Mouse (Mus musculus): ENCODE data around the gene Auts2. TPM values are rescaled to one million over a fixed set of nuclear protein-coding genes. Genes with fewer than 3 reads are reported as not detected.

Gene Auts2
- polyA plus RNA-seq, 1 experiment = 39.0 TPM

DNA sequence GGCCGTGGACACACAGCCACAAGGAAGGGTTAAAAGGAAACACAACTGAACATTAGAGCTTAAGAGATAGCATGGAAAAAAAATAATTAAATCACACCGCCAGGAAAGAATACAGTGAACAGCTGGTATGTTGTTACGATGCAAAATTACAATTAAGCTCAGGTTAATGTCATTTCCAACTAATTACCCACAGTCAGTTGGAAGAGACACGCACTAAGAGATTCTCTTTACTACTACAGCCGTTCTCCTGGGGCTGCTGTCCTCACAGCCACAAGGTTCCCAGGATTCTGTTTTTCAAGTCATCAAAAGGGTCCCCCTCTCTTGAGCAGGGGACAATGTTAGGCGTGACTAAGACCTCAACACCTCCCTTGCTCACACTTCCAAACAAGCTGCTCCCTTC lies 25.3 kb downstream of the Auts2 start:
- Histone ChIP-seq H3K27me3 (ENCODE audit: control insufficient read depth, insufficient read depth, low read length) (no peaks in the 10 kb centered on the region), H3K27ac (ENCODE audit: insufficient read depth, low read length) (no peak overlapping the region), H3K4me1 (ENCODE audit: control insufficient read depth, insufficient read depth, low read length) (peaks cover 11% of the 10 kb centered on the region), H3K4me3 (replicated peaks; ENCODE audit: insufficient read depth, low read depth, low read length) (no peak overlapping the region)
- DNase-seq = no peak
- 68% methylated on average over 6 of the region's 6 CpGs for WGBS
- no peak for TF ChIP-seq CTCF (IDR thresholded peaks at IDR 0.05; ENCODE audit: borderline replicate concordance, insufficient read depth, low read depth, low read length)
- no peak for TF ChIP-seq POLR2A (IDR thresholded peaks at IDR 0.05; ENCODE audit: borderline replicate concordance, insufficient read depth, low read length)

DNA sequence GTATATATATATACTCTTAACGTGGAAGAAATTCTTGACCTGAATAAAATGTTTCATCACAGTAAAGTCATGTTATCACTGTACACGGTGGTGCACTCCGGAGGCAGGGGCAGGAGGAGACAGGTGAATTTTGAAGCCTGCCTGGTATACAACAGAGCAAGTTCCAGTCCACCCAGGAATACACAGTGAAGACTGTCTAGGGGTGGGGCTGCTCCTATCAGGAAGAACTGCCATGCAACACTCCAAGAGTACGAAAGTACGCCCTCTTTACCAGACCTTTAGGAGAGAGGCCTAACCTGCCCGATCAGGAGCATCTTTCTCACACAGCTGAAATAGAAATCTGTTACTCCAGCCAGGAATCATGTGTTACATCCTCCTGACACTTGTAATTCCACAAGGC lies 28.6 kb downstream of the Auts2 start:
- peaks cover 6% of the 10 kb centered on the region for H3K4me1 ChIP-seq (ENCODE audit: control insufficient read depth, insufficient read depth, low read length)
- no peak overlapping the region for H3K4me3 ChIP-seq (replicated peaks; ENCODE audit: insufficient read depth, low read depth, low read length)
- 90% methylated on average over 6 of the region's 6 CpGs for WGBS
- H3K27ac ChIP-seq (ENCODE audit: insufficient read depth, low read length) = no peak overlapping the region
- no peak for TF ChIP-seq POLR2A (IDR thresholded peaks at IDR 0.05; ENCODE audit: borderline replicate concordance, insufficient read depth, low read length)
- TF ChIP-seq CTCF (IDR thresholded peaks at IDR 0.05; ENCODE audit: borderline replicate concordance, insufficient read depth, low read depth, low read length) = no peak
- H3K27me3 ChIP-seq (ENCODE audit: control insufficient read depth, insufficient read depth, low read length) = no peaks in the 10 kb centered on the region
- no peak for DNase-seq

DNA sequence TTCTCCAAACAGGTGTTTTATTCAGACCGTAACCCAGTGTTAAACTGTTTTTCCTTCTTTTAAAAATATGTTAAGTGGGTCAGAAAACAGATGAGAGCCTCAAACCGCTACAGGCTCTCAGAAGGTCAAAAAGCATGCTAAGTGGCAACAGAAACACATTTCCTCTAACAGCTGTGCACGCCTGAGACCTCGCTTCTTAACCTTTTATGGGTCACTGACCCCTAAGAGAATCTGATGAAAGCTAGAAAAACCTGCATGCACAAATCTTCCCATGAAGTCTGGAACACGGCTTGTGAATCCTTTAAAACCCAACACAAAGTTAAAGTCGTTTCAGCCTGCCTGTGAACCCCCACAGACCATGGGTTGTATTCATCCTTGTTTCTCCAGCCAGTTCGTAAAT lies 29.9 kb downstream of the Auts2 start:
- Histone ChIP-seq H3K27me3 (ENCODE audit: control insufficient read depth, insufficient read depth, low read length) (no peaks in the 10 kb centered on the region), H3K4me3 (replicated peaks; ENCODE audit: insufficient read depth, low read depth, low read length) (no peak overlapping the region), H3K27ac (ENCODE audit: insufficient read depth, low read length) (no peak overlapping the region), H3K4me1 (ENCODE audit: control insufficient read depth, insufficient read depth, low read length) (peaks cover 3% of the 10 kb centered on the region)
- TF ChIP-seq POLR2A (IDR thresholded peaks at IDR 0.05; ENCODE audit: borderline replicate concordance, insufficient read depth, low read length) = no peak
- no peak for TF ChIP-seq CTCF (IDR thresholded peaks at IDR 0.05; ENCODE audit: borderline replicate concordance, insufficient read depth, low read depth, low read length)
- no peak for DNase-seq
- WGBS = 77% methylated on average over 7 of the region's 7 CpGs

DNA sequence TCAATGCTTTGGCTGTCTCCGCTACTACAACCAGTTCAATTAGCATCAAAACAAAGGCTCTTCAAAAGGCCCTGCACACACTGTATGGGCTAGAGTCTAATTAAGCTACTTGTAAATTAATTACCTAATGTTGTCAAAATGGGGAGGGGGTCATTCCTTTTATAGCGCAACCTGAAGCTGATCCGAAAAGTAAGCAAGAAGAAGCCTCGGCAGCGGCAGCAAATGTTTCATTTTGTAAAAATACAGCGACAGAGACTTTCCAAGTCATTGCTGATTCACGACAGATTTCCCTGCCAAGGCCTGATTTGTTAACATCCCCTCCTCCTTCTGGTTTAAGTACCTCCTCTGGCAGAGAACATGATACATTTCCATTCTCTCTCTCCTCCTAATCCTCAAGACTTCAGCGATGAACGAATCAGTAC lies 33.7 kb downstream of the Auts2 start:
- TF ChIP-seq POLR2A (IDR thresholded peaks at IDR 0.05; ENCODE audit: borderline replicate concordance, insufficient read depth, low read length) = no peak
- no peak for TF ChIP-seq CTCF (IDR thresholded peaks at IDR 0.05; ENCODE audit: borderline replicate concordance, insufficient read depth, low read depth, low read length)
- Histone ChIP-seq H3K27ac (ENCODE audit: insufficient read depth, low read length) (no peak overlapping the region), H3K4me1 (ENCODE audit: control insufficient read depth, insufficient read depth, low read length) (no peaks in the 10 kb centered on the region; the same call in 1 of the 2 replicates), H3K27me3 (ENCODE audit: control insufficient read depth, insufficient read depth, low read length) (no peaks in the 10 kb centered on the region), H3K4me3 (replicated peaks; ENCODE audit: insufficient read depth, low read depth, low read length) (no peak overlapping the region)
- DNase-seq = peak in 1 of 2 experiments; percentile 41
- 14% methylated on average over 9 of the region's 9 CpGs for WGBS

- no peak overlapping the region for H3K27ac ChIP-seq (ENCODE audit: insufficient read depth, low read length)
- no peak overlapping the region for H3K4me3 ChIP-seq (replicated peaks; ENCODE audit: insufficient read depth, low read depth, low read length)
- no peak for DNase-seq
- no peaks in the 10 kb centered on the region for H3K27me3 ChIP-seq (ENCODE audit: control insufficient read depth, insufficient read depth, low read length)
- 100% methylated on average over 1 of the region's 1 CpGs for WGBS
- peaks cover 4% of the 10 kb centered on the region for H3K4me1 ChIP-seq (ENCODE audit: control insufficient read depth, insufficient read depth, low read length)
- TF ChIP-seq POLR2A (IDR thresholded peaks at IDR 0.05; ENCODE audit: borderline replicate concordance, insufficient read depth, low read length) = no peak
- no peak for TF ChIP-seq CTCF (IDR thresholded peaks at IDR 0.05; ENCODE audit: borderline replicate concordance, insufficient read depth, low read depth, low read length)
Observed at GRCm38 (mm10) chr5:132504893-132505292, 38.3 kb downstream of the Auts2 start.

- DNase-seq = no peak
- TF ChIP-seq CTCF (IDR thresholded peaks at IDR 0.05; ENCODE audit: borderline replicate concordance, insufficient read depth, low read depth, low read length) (no peak), POLR2A (IDR thresholded peaks at IDR 0.05; ENCODE audit: borderline replicate concordance, insufficient read depth, low read length) (no peak)
- WGBS = 94% methylated on average over 2 of the region's 2 CpGs
- H3K4me3 ChIP-seq (replicated peaks; ENCODE audit: insufficient read depth, low read depth, low read length) = no peak overlapping the region
- H3K4me1 ChIP-seq (ENCODE audit: control insufficient read depth, insufficient read depth, low read length) = peaks cover 4% of the 10 kb centered on the region
- no peaks in the 10 kb centered on the region for H3K27me3 ChIP-seq (ENCODE audit: control insufficient read depth, insufficient read depth, low read length)
- H3K27ac ChIP-seq (ENCODE audit: insufficient read depth, low read length) = no peak overlapping the region
Observed at GRCm38 (mm10) chr5:132503431-132503830, 39.7 kb downstream of the Auts2 start.

- no peak for DNase-seq
- TF ChIP-seq CTCF (IDR thresholded peaks at IDR 0.05; ENCODE audit: borderline replicate concordance, insufficient read depth, low read depth, low read length) (no peak), POLR2A (IDR thresholded peaks at IDR 0.05; ENCODE audit: borderline replicate concordance, insufficient read depth, low read length) (no peak)
- no peak overlapping the region for H3K27ac ChIP-seq (ENCODE audit: insufficient read depth, low read length)
Observed at GRCm38 (mm10) chr5:132502036-132502435, 41.1 kb downstream of the Auts2 start.

GRCm38 (mm10) chr5:132500817-132501231 lies 42.3 kb downstream of the Auts2 start:
- Histone ChIP-seq H3K4me1 (ENCODE audit: control insufficient read depth, insufficient read depth, low read length) (peaks cover 4% of the 10 kb centered on the region; the same call in 1 of the 2 replicates), H3K4me3 (replicated peaks; ENCODE audit: insufficient read depth, low read depth, low read length) (no peak overlapping the region), H3K27ac (ENCODE audit: insufficient read depth, low read length) (no peak overlapping the region), H3K27me3 (ENCODE audit: control insufficient read depth, insufficient read depth, low read length) (no peaks in the 10 kb centered on the region)
- TF ChIP-seq CTCF (IDR thresholded peaks at IDR 0.05; ENCODE audit: borderline replicate concordance, insufficient read depth, low read depth, low read length) = no peak
- TF ChIP-seq POLR2A (IDR thresholded peaks at IDR 0.05; ENCODE audit: borderline replicate concordance, insufficient read depth, low read length) = no peak
- WGBS = 57% methylated on average over 3 of the region's 3 CpGs
- DNase-seq = no peak

More at GRCm38 (mm10) chr5:132502036-132502435, 41.1 kb downstream of the Auts2 start:
- H3K4me1 ChIP-seq (ENCODE audit: control insufficient read depth, insufficient read depth, low read length) = peaks cover 4% of the 10 kb centered on the region; the same call in 1 of the 2 replicates
- 58% methylated on average over 5 of the region's 5 CpGs for whole genome bisulfite sequencing
- H3K4me3 ChIP-seq (replicated peaks; ENCODE audit: insufficient read depth, low read depth, low read length) = no peak overlapping the region
- no peaks in the 10 kb centered on the region for H3K27me3 ChIP-seq (ENCODE audit: control insufficient read depth, insufficient read depth, low read length)

All from cerebellum, adult 2 months (tissue).